Mouse (Mus musculus) small intestine, adult 2 months (tissue): ENCODE measurements around the gene Samd14.

Source experiments
- CTCF ChIP-seq: fragments of 200-500 bp; IDR thresholded peaks from 2 replicates; pipeline ENCODE4 v1.5.1; 2012; ENCODE audit warnings: low read depth, mild to moderate bottlenecking, control low read depth, inconsistent platforms, low read length, moderate library complexity, mixed read lengths; ENCODE audit not compliant: insufficient replicate concordance, insufficient read length; ENCODE audit errors: extremely low read depth
- POLR2A ChIP-seq: fragments of 200-500 bp; IDR thresholded peaks from 2 replicates; pipeline ENCODE4 v1.6.1; 2012; ENCODE audit warnings: low read depth, mild to moderate bottlenecking, control low read depth, inconsistent platforms, low read length, moderate library complexity

- TF ChIP-seq CTCF (no peak), POLR2A (peak; percentile 2; the same call in 1 of the 2 replicates)
Observed at GRCm38 (mm10) chr11:94994208-94994814, 15.4 kb upstream of the Samd14 start.
